Mouse (Mus musculus): ENCODE results near the gene 3110082I17Rik. TPM values are rescaled to one million over a fixed set of nuclear protein-coding genes. Genes with fewer than 3 reads are reported as not detected.

Gene 3110082I17Rik
- total and polyA plus RNA-seq, 3 experiments = 41.2 to 100.0 (median 46.9) TPM

DNA sequence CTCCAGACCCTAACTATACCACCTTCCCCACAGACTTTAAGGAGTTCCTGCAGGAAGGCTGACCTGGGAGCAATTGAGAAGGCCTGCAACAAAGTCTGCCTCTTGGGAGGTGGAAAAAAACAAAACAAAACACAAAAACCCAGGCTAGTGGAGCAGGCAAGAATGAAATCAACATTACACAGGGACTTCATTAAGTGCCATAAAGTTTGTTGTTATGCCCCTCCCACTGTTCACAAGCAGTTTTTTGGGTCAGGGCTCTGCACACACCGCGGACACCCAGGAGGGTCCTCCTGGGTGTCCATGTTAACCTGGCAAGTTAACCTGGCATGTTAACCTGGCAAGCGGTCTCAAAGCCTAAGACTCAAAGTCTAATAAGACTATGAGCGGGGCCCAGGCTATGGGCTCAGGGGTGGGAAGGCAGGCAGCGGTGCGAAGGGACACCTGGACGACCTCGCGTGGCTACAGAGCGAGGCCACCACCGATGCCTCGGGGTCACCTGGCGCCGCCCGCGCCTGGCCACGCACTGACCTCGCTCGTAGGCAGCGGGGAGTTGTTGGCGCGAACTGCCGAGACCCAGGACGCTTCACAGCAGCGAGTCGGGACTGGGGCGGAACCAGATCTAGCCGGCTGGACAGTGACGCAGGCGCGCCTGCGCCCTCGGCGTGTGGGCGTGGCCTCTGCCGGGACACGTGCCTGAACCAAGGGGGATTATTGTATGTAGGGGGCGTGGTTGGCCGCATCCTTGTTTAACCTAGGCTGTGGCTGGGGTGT, 88.5 kb downstream of the 3110082I17Rik start:
- H3K27me3 ChIP-seq (replicated peaks) = no peaks in the 10 kb centered on the region
- in situ Hi-C loops (cut with MboI; ENCODE audit: low pct_ligation_motif_present, low pct_unique_long_range_greater_than_20kb, low sequenced_read_pairs) = loop anchor here (25.0 kb wide), 1 partner anchor 90 kb away; the partner anchor contains the start of gene 3110082I17Rik
- H3K9me3 ChIP-seq (replicated peaks; ENCODE audit: low read length) = no peaks in the 10 kb centered on the region
- no peak overlapping the region for H3K27ac ChIP-seq (ENCODE audit: insufficient read depth, low read depth)
- H3K4me3 ChIP-seq (replicated peaks in 1 of 3; ENCODE audit: low read depth in 2 of 3, low read length in 2 of 3, poor library complexity in 1 of 3) = peak overlapping the region; percentile 31 to 83 (median 41)
- TF ChIP-seq BHLHE40 (IDR thresholded peaks at IDR 0.05; ENCODE audit: low read depth, low read length) (peak; percentile 92), JUN (IDR thresholded peaks at IDR 0.05; ENCODE audit: insufficient read depth, low read depth, low read length) (no peak), MXI1 (IDR thresholded peaks at IDR 0.05; ENCODE audit: low read depth, low read length) (peak; percentile 95), PAX5 (IDR thresholded peaks at IDR 0.05; ENCODE audit: low read length) (no peak), MEF2A (IDR thresholded peaks at IDR 0.05; ENCODE audit: borderline replicate concordance, low read depth, low read length) (no peak), MAZ (IDR thresholded peaks at IDR 0.05; ENCODE audit: low read depth, low read length) (no peak), CHD1 (IDR thresholded peaks at IDR 0.05; ENCODE audit: low read depth, low read length) (no peak), NRF1 (IDR thresholded peaks at IDR 0.05; ENCODE audit: low read depth, low read length) (peak; percentile 85), EP300 (IDR thresholded peaks at IDR 0.05; ENCODE audit: low read length) (no peak), ZNF384 (IDR thresholded peaks at IDR 0.05; ENCODE audit: low read depth, low read length) (no peak), IRF4 (IDR thresholded peaks at IDR 0.05; ENCODE audit: low read depth, low read length) (no peak), CHD2 (IDR thresholded peaks at IDR 0.05; ENCODE audit: low read length) (no peak), HCFC1 (IDR thresholded peaks at IDR 0.05; ENCODE audit: low read depth, low read length) (no peak), RCOR1 (conservative IDR thresholded peaks at IDR 0.05; ENCODE audit: low read depth, low read length) (no peak), MAFK (IDR thresholded peaks at IDR 0.05; ENCODE audit: insufficient replicate concordance, low read length) (no peak), NELFE (IDR thresholded peaks at IDR 0.05; ENCODE audit: low read depth, low read length) (peak; percentile 53), USF2 (conservative IDR thresholded peaks at IDR 0.05; ENCODE audit: low read depth, low read length) (peak; percentile 35; the same call in 1 of the 2 replicates), GABPA (IDR thresholded peaks at IDR 0.05; ENCODE audit: insufficient replicate concordance, low read depth, low read length) (no peak), SIN3A (IDR thresholded peaks at IDR 0.05; ENCODE audit: low read length) (peak; percentile 34; the same call in 1 of the 2 replicates), ZKSCAN1 (IDR thresholded peaks at IDR 0.05; ENCODE audit: borderline replicate concordance, low read depth, low read length) (no peak), ETS1 (conservative IDR thresholded peaks at IDR 0.05; ENCODE audit: low read depth, low read length) (no peak), ZMIZ1 (IDR thresholded peaks at IDR 0.05; ENCODE audit: low read depth, low read length) (no peak), SMC3 (IDR thresholded peaks at IDR 0.05; ENCODE audit: low read depth, low read length) (no peak), POLR2AphosphoS2 (IDR thresholded peaks at IDR 0.05; ENCODE audit: low read depth, low read length) (no peak), RAD21 (IDR thresholded peaks at IDR 0.05; ENCODE audit: low read depth, low read length) (no peak), E2F4 (IDR thresholded peaks at IDR 0.05; ENCODE audit: insufficient replicate concordance, low read depth, low read length) (no peak), ZC3H11A (IDR thresholded peaks at IDR 0.05; ENCODE audit: low read depth, low read length) (no peak), TCF12 (IDR thresholded peaks at IDR 0.05; ENCODE audit: low read depth, low read length) (peak; percentile 46; the same call in 1 of the 2 replicates), MYC (IDR thresholded peaks at IDR 0.05; ENCODE audit: low read depth, low read length) (peak; percentile 60; the same call in 1 of the 2 replicates), ELF1 (IDR thresholded peaks at IDR 0.05; ENCODE audit: low read depth, low read length) (0 out of 2 replicates have a peak, but pooled peaks have one; percentile 35), CTCF (conservative IDR thresholded peaks at IDR 0.05 in 1 of 2, IDR thresholded peaks at IDR 0.05 in 1 of 2; ENCODE audit: low read depth in 2 of 2, low read length in 2 of 2) (no peak), KAT2A (IDR thresholded peaks at IDR 0.05; ENCODE audit: insufficient replicate concordance, low read length) (no peak), MAX (IDR thresholded peaks at IDR 0.05; ENCODE audit: low read length) (peak; percentile 75; the same call in 1 of the 2 replicates), USF1 (IDR thresholded peaks at IDR 0.05; ENCODE audit: low read depth, low read length) (peak; percentile 78), TBP (conservative IDR thresholded peaks at IDR 0.05; ENCODE audit: low read depth, low read length) (no peak), UBTF (IDR thresholded peaks at IDR 0.05; ENCODE audit: low read depth, low read length) (no peak), POLR2A (IDR thresholded peaks at IDR 0.05; ENCODE audit: low read depth, low read length) (peak; percentile 49), JUND (conservative IDR thresholded peaks at IDR 0.05; ENCODE audit: low read depth, low read length) (no peak)
- peaks cover 7 to 20% of the 10 kb centered on the region in 2 experiments for H3K4me1 ChIP-seq (ENCODE audit: control insufficient read depth in 1 of 2, insufficient read depth in 2 of 2)
- peak overlapping the region; percentile 51 for H3K9ac ChIP-seq (ENCODE audit: insufficient read depth, low read depth)
- DNase-seq (ENCODE audit: extremely low read depth) = peak; percentile 45
- H3K79me2 ChIP-seq (replicated peaks; ENCODE audit: control insufficient read depth, extremely low read depth, insufficient read depth, poor library complexity, severe bottlenecking) = no peaks in the 10 kb centered on the region
- peak overlapping the region; percentile 57 for H3K4me2 ChIP-seq (ENCODE audit: insufficient read depth, low read depth, poor library complexity, severe bottlenecking)
- dilution Hi-C loops (cut with MboI; ENCODE audit: extremely low pct_ligation_motif_present, extremely low pct_unique_long_range_greater_than_20kb, low sequenced_read_pairs) = no loop called here
- H3K36me3 ChIP-seq (replicated peaks in 1 of 2; ENCODE audit: control insufficient read depth in 1 of 2, insufficient read depth in 1 of 2, low read length in 1 of 2) = peaks cover 0 to 35% of the 10 kb centered on the region in 2 experiments

Measured in CH12.LX (cell line).